Mouse (Mus musculus) A20 (cell line): ENCODE measurements around the gene Ccr5.
A peak's percentile ranks its signal among the peaks of the same experiment; 100 is the strongest.

Experiments used
- DNase-seq: peaks from one replicate; pipeline ENCODE4 v3.0.0-alpha.2; 2011; ENCODE audit warnings: low read depth, low spot score

Gene Ccr5

GRCm38 (mm10) chr9:124138055-124138775 is 16.9 kb downstream of the Ccr5 start:
- DNase-seq, result no peak

- DNase-seq, result peak; percentile 76
Observed at GRCm38 (mm10) chr9:124143678-124144077, 22.3 kb downstream of the Ccr5 start.

- no peak for DNase-seq
Observed at GRCm38 (mm10) chr9:124146307-124146706, 25.0 kb downstream of the Ccr5 start.
